Mouse (Mus musculus) E14TG2a.4 (cell line): ENCODE results near the gene Gng7.

ENCODE experiments used
- H3K27me3 ChIP-seq: 2 replicates; pipeline ENCODE4 v1.6.1; 2014; ENCODE audit warnings: low read length, control low read depth; ENCODE audit not compliant: insufficient read depth
- H3K36me3 ChIP-seq: 2 replicates; pipeline ENCODE4 v1.6.1; 2014; ENCODE audit warnings: low read length, control low read depth; ENCODE audit not compliant: insufficient read depth
- H3K4me1 ChIP-seq: replicated peaks from 2 replicates; pipeline ENCODE4 v1.6.1; 2014; ENCODE audit warnings: low read depth, low read length, control low read depth
- H3K4me3 ChIP-seq: replicated peaks from 2 replicates; pipeline ENCODE4 v1.5.1; 2014; ENCODE audit warnings: mild to moderate bottlenecking, low read length
- H3K9me3 ChIP-seq: 2 replicates; pipeline ENCODE4 v1.6.1; 2014; ENCODE audit warnings: low read length, control low read depth
- CTCF ChIP-seq: conservative IDR thresholded peaks from 2 replicates; pipeline ENCODE4 v1.5.1; 2014; ENCODE audit warnings: low read length
- NANOG ChIP-seq: IDR thresholded peaks from 2 replicates; pipeline ENCODE4 v1.6.1; 2014; ENCODE audit warnings: borderline replicate concordance, low read length, mixed read lengths
- POU5F1 ChIP-seq: IDR thresholded peaks from 2 replicates; pipeline ENCODE4 v1.6.1; 2014; ENCODE audit warnings: low read length, borderline replicate concordance

The Gng7 gene

GRCm38 (mm10) chr10:81006005-81006677 is 8.6 kb downstream of the Gng7 start:
- Histone ChIP-seq H3K4me1 (peaks cover 32% of the 10 kb centered on the region), H3K4me3 (no peak overlapping the region), H3K27me3 (no peaks in the 10 kb centered on the region), H3K36me3 (no peaks in the 10 kb centered on the region), H3K9me3 (no peaks in the 10 kb centered on the region)
- TF ChIP-seq NANOG (no peak), POU5F1 (no peak), CTCF (no peak)

GRCm38 (mm10) chr10:81001161-81001560 is 13.6 kb downstream of the Gng7 start:
- Histone ChIP-seq H3K36me3 (no peaks in the 10 kb centered on the region), H3K4me3 (peak overlapping the region; percentile 20; the same call in 1 of the 2 replicates), H3K4me1 (peaks cover 62% of the 10 kb centered on the region), H3K27me3 (peaks cover 15% of the 10 kb centered on the region), H3K9me3 (no peaks in the 10 kb centered on the region)
- TF ChIP-seq NANOG (no peak), POU5F1 (no peak), CTCF (no peak)

- Histone ChIP-seq H3K9me3 (no peaks in the 10 kb centered on the region), H3K36me3 (no peaks in the 10 kb centered on the region), H3K4me3 (peak overlapping the region; percentile 20; the same call in 1 of the 2 replicates), H3K4me1 (peaks cover 63% of the 10 kb centered on the region), H3K27me3 (peaks cover 15% of the 10 kb centered on the region)
- TF ChIP-seq POU5F1 (no peak), CTCF (no peak), NANOG (no peak)
Observed at GRCm38 (mm10) chr10:81000197-81001062, 14.3 kb downstream of the Gng7 start.

GRCm38 (mm10) chr10:80999362-81000196 is 15.2 kb downstream of the Gng7 start:
- peaks cover 70% of the 10 kb centered on the region for H3K4me1 ChIP-seq
- no peaks in the 10 kb centered on the region for H3K36me3 ChIP-seq
- no peaks in the 10 kb centered on the region for H3K9me3 ChIP-seq
- H3K4me3 ChIP-seq: 0 out of 2 replicates have a peak overlapping the region, but pooled peaks have one; percentile 13
- H3K27me3 ChIP-seq: peaks cover 20% of the 10 kb centered on the region
- TF ChIP-seq NANOG (no peak), CTCF (peak; percentile 85)

- peaks cover 73% of the 10 kb centered on the region for H3K4me1 ChIP-seq
- H3K36me3 ChIP-seq: no peaks in the 10 kb centered on the region
- no peaks in the 10 kb centered on the region for H3K9me3 ChIP-seq
- no peak overlapping the region for H3K4me3 ChIP-seq
- peaks cover 22% of the 10 kb centered on the region for H3K27me3 ChIP-seq
- TF ChIP-seq NANOG: no peak
- TF ChIP-seq CTCF: peak; percentile 56
Observed at GRCm38 (mm10) chr10:80998778-80999177, 16.0 kb downstream of the Gng7 start.

DNA sequence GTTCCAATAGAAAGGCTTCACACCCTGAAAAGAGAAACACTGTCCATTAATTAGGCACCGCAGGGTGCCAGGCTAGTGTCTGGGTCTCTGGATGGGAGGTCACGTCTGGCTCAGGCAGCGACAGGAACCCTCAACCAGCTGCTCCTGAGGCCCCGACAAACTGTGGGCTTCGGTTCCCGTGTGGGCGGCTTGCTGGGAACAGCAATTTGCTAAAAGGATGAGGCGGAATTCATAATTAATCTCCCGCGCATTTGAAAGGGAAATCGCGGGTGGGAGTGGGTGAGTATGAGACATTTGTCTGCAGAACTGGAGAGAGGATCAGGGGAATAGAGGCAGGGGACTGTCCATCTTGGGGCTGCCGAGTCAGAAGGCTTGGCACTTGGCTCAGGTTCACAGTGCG is 16.7 kb downstream of the Gng7 start:
- peaks cover 29% of the 10 kb centered on the region for H3K27me3 ChIP-seq
- no peaks in the 10 kb centered on the region for H3K36me3 ChIP-seq
- H3K9me3 ChIP-seq: no peaks in the 10 kb centered on the region
- peaks cover 73% of the 10 kb centered on the region for H3K4me1 ChIP-seq
- TF ChIP-seq NANOG: no peak
- no peak for TF ChIP-seq CTCF
- no peak for TF ChIP-seq POU5F1
- peak overlapping the region; percentile 60 for H3K4me3 ChIP-seq

GRCm38 (mm10) chr10:80997332-80997731 is 17.4 kb downstream of the Gng7 start:
- peaks cover 35% of the 10 kb centered on the region for H3K27me3 ChIP-seq
- peaks cover 66% of the 10 kb centered on the region for H3K4me1 ChIP-seq
- no peaks in the 10 kb centered on the region for H3K9me3 ChIP-seq
- no peaks in the 10 kb centered on the region for H3K36me3 ChIP-seq
- peak overlapping the region; percentile 60 for H3K4me3 ChIP-seq
- TF ChIP-seq NANOG: no peak
- TF ChIP-seq POU5F1: no peak
- no peak for TF ChIP-seq CTCF

GRCm38 (mm10) chr10:80996501-80996900 is 18.2 kb downstream of the Gng7 start:
- H3K4me3 ChIP-seq: no peak overlapping the region
- H3K4me1 ChIP-seq: peaks cover 60% of the 10 kb centered on the region
- TF ChIP-seq NANOG (no peak), POU5F1 (no peak), CTCF (no peak)
- H3K36me3 ChIP-seq: no peaks in the 10 kb centered on the region
- peaks cover 35% of the 10 kb centered on the region for H3K27me3 ChIP-seq
- no peaks in the 10 kb centered on the region for H3K9me3 ChIP-seq
